Mouse (Mus musculus) macrophage (primary cell): ENCODE data around the gene Dync1li1. TPM values are rescaled to one million over a fixed set of nuclear protein-coding genes. Genes with fewer than 3 reads are reported as not detected.
A peak's percentile ranks its signal among the peaks of the same experiment; 100 is the strongest.
"Not testable (repeated sequence)": the region's sequence is repeated elsewhere in the genome, so short reads cannot be mapped to it uniquely, and the experiment has no call there.

Experiments
- H3K27ac ChIP-seq: fragments of 350-480 bp; formaldehyde crosslinking; 2 replicates; pipeline ENCODE4 v1.9.0; 2021
- H3K36me3 ChIP-seq: fragments of 350-480 bp; formaldehyde crosslinking; 2 replicates; pipeline ENCODE4 v1.9.0; 2021; ENCODE audit errors: inconsistent target
- H3K4me3 ChIP-seq: fragments of 350-480 bp; formaldehyde crosslinking; 2 replicates; pipeline ENCODE4 v1.9.0; 2021; ENCODE audit errors: inconsistent target
- H3K79me2 ChIP-seq: fragments of 350-480 bp; formaldehyde crosslinking; 2 replicates; pipeline ENCODE4 v1.9.0; 2021; ENCODE audit errors: inconsistent target
- WGBS: methylation state at CpG from one replicate; pipeline ENCODE4 v1.1.7; 2026; ENCODE audit warnings: inconsistent platforms; ENCODE audit not compliant: missing documents; 5-methylcytosine and 5-hydroxymethylcytosine counted together
- polyA plus RNA-seq: library from polyadenylated mRNA; stranded (reverse); fragments of 250-400 nt; gene quantifications from 3 replicates; pipeline ENCODE4 v1.2.4, GENCODE M21; 2018; ENCODE audit warnings: inconsistent platforms

The Dync1li1 gene
- polyA plus RNA-seq, 1 experiment from 2014 or later, result 39.8 TPM

DNA sequence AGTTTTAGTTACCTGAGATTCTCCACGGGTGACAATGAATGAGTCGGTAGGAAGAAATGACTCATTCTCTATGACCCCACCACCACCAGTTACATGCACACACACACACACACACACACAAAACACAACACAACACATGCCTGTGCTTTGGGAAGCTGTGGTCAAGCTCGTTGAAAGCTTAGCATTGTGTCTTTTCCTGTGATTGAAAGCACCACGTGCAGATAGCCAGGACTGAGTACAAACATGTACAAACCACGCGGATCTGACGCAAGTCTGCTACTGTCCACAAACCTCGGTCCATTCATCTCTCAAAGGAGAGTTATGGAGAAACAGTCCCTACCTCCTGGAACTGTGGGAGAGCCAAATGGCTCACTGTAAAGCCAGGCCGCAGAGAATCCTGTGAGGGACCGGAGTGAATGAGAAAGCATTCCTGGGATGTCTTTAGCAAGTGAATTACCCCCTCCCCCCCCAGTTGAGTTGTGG, 1.6 kb downstream of the Dync1li1 start:
- H3K79me2 ChIP-seq, result peaks cover 57% of the 10 kb centered on the region
- H3K27ac ChIP-seq, result peak overlapping the region; percentile 46

DNA sequence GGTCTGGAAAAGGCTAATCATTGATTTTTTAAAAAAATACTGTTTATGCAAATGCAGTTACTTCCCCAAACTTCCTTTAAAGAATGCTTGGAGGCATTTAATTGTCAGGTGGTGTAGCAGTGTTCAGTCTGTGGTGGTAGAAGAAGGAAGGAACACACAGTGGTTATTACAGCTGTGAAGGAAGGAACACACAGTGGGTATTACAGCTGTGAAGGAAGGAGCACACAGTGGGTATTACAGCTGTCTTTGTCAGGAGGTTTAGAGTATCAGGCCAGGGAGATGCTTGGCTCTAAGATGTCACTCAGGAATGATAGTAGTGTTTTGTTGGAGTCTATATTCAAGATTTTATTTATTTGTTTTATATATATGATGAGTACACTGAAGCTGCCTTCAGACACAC, 2.5 kb downstream of the Dync1li1 start:
- no peak overlapping the region for H3K4me3 ChIP-seq
- H3K36me3 ChIP-seq, result no peaks in the 10 kb centered on the region; the same call in 1 of the 2 replicates
- peaks cover 66% of the 10 kb centered on the region for H3K79me2 ChIP-seq
- peak overlapping the region; percentile 46 for H3K27ac ChIP-seq

More for the DNA sequence above, 1.6 kb downstream of the Dync1li1 start:
- 16% methylated on average over 9 of the region's 10 CpGs for WGBS
- Histone ChIP-seq H3K36me3 (no peaks in the 10 kb centered on the region; the same call in 1 of the 2 replicates), H3K4me3 (peak overlapping the region; percentile 54; the same call in 1 of the 2 replicates)

DNA sequence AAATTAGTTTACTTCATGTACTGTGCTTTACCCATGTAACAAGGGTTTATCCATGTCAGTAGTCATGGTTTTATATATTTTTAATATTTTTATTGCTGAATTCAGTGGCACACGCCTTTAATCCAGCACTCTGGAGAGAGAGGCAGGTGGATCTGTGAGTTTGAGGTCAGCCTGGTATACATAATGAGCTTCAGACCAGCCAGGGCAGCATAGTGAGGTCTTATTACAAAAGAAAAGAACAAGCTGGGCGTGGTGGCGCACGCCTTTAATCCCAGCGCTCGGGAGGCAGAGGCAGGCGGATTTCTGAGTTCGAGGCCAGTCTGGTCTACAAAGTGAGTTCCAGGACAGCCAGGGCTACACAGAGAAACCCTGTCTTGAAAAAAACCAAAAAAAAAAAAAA, 7.1 kb downstream of the Dync1li1 start:
- not testable (repeated sequence) for H3K27ac ChIP-seq

DNA sequence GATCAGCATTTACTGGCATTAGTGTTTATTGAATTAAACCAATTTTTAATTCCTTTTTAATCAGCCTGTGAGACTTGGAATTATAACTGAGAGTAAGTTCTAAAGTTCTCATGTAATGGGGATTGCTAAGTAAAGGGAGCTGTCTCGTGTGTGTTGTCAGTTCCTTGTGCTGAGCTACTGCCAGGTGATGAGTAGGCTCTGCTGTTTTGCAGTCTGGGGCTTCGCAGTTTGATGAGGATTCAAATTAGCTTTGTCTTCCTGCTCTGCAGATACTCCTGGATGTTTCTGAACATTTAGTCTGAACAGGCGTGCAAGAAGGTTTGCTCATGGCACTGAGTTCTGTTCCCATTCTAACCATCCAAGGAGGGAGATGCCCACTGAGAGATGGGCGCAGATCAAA, 8.5 kb downstream of the Dync1li1 start:
- no peak overlapping the region for H3K4me3 ChIP-seq
- 97% methylated on average over 4 of the region's 4 CpGs for WGBS
- no peak overlapping the region for H3K27ac ChIP-seq
- peaks cover 100% of the 10 kb centered on the region for H3K79me2 ChIP-seq
- peaks cover 7% of the 10 kb centered on the region; the same call in 1 of the 2 replicates for H3K36me3 ChIP-seq

More for the DNA sequence above, 7.1 kb downstream of the Dync1li1 start:
- H3K4me3 ChIP-seq, H3K36me3 ChIP-seq: not testable (repeated sequence)
- peaks cover 100% of the 10 kb centered on the region for H3K79me2 ChIP-seq
- WGBS, result 83% methylated on average over 4 of the region's 8 CpGs

DNA sequence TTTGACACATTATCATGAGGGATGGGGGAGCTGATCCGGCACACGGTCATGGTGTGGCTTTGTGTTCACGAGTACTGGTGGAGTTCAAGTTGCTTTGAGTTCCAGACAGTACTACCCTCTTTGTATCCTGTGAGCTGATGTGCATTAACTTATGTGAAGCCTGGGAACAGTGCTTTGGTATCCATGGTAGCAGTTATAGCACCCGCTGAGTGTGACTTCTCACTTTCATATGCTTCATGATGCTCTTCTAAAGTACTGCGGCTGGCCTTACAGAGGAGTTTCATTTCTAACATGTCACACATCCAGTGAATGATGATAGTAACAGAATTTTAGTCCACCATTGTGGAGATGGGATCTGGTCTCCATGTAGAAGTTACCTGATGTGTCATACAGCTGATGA, 9.3 kb downstream of the Dync1li1 start:
- Histone ChIP-seq H3K36me3 (peaks cover 7% of the 10 kb centered on the region; the same call in 1 of the 2 replicates), H3K79me2 (peaks cover 100% of the 10 kb centered on the region), H3K4me3 (no peak overlapping the region), H3K27ac (no peak overlapping the region)
- WGBS, result 92% methylated on average over 5 of the region's 5 CpGs

DNA sequence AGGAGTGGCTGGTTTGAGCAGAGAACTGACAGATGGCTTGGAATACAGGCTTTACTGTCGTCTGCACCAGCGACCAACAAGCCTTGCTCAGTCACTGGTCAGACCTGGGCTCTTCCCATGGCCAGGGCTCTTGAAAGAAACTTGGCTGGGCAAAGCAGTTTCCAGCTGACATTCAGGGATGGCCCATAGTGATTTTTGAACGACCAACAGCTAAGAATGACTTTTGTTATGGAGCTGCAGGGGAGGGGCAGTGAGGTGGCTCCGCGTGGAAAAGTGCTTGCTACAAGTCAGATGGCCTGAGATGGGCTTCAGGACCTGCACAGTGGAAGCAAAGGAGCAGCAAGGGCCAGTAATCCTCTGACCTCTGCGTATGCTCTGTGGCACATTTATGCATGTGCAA, 10.7 kb downstream of the Dync1li1 start:
- Histone ChIP-seq H3K4me3 (no peak overlapping the region), H3K27ac (no peak overlapping the region), H3K36me3 (peaks cover 7% of the 10 kb centered on the region; the same call in 1 of the 2 replicates), H3K79me2 (peaks cover 100% of the 10 kb centered on the region)
- whole genome bisulfite sequencing, result 90% methylated on average over 6 of the region's 6 CpGs

DNA sequence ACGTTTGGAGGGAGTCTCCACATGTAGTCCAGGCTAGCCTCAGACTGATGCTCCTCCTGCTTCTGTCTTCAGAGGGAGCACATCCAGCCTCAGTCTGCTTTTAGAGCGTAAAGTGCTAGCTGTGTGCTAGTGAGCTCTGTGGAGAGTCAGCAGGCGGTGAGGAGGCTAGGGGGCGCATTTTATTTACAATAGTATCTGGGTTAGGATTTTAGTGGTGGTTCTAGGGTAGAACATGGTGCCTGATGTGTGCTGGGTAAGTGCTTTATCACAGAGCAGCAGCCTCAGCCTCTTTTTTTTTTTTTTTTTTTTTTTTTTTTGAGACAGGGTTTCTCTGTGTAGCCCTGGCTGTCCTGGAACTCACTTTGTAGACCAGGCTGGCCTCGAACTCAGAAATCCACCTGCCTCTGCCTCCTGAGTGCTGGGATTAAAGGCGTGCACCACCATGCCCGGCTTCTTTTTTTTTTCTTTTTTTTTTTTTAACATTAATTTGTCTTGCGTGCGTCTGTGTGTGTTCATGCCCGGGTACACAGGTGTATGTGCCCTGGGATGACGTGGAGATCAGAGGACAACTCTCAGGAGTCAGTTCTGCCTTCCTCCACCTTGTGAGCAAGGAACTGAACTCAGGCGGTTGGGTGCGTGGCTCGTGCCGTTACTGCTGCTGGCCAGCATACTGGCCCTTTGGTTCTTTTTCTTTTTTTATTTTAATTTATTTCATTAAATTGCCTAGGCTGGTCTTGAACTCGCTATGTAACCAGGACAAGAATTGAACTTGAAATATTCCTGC, 11.5 kb downstream of the Dync1li1 start:
- Histone ChIP-seq H3K36me3 (0 out of 2 replicates have a peak, but pooled peaks cover 7% of the 10 kb centered on the region), H3K4me3 (no peak overlapping the region), H3K27ac (no peak overlapping the region), H3K79me2 (peaks cover 100% of the 10 kb centered on the region)
- WGBS, result 95% methylated on average over 10 of the region's 16 CpGs

DNA sequence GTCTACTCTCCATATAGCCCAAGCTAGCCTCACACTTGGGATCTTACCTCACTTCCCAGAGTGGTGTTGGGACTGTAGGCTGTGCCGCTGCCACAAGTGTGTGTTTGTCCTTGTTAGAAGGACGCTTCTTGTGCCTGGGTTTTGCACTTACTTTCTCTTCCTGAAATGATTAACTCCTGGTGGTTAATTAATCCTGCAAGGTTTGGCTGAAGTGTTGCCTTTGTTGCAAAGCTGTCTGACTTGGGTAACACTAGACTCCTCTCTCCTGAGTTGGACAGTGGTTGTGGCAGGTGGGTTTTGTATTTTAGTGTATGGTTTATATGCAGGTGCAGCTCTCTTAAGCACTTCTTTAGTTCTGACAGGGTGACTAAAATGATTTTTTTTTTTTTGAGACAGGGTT, 12.4 kb downstream of the Dync1li1 start:
- no peak overlapping the region for H3K27ac ChIP-seq
- WGBS, result 76% methylated on average over 2 of the region's 2 CpGs
- H3K79me2 ChIP-seq, result peaks cover 100% of the 10 kb centered on the region
- 0 out of 2 replicates have a peak, but pooled peaks cover 9% of the 10 kb centered on the region for H3K36me3 ChIP-seq
- H3K4me3 ChIP-seq, result no peak overlapping the region

DNA sequence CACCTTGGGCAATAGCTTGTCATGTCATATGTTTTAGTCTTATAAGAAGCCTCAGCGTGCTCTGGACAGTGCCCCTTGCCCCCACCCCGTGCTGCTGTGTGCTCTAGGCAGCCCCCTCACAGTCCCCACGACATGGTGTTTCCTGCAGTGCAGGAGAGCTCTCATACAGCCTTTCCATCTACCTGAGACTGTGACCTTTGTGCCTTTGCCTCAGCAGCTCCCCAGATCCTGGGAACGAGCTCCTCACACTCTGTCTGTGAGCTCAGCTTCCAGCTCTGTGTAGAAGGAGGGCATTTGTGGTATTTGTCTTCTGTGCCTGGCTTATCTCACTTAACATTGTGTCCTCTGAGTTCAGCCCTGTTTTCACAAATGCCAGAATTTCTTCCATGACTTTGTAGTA, 13.3 kb downstream of the Dync1li1 start:
- 97% methylated on average over 4 of the region's 4 CpGs for WGBS
- no peak overlapping the region for H3K4me3 ChIP-seq
- H3K36me3 ChIP-seq, result 0 out of 2 replicates have a peak, but pooled peaks cover 15% of the 10 kb centered on the region
- H3K79me2 ChIP-seq, result peaks cover 100% of the 10 kb centered on the region
- no peak overlapping the region for H3K27ac ChIP-seq

DNA sequence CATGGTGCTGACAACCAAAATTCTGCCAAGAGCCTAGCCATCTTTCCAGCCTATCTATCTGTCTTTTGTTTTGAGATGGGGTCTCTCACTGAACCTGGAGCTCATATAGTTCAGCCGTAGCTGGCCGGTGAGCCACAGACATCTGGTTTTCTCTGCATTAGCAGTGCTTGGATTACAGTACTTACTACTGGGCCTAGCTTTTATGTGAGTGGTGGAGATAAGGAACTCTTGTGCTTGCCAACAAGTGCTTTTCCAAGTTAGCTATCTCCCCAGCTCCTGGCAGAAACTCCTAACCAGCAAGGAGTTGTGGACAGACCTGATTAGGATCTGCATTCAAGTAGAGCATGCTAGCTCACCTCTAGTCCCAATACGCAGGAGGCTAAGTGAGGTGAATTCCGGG, 19.2 kb downstream of the Dync1li1 start:
- WGBS, result 99% methylated on average over 4 of the region's 4 CpGs
- peaks cover 42% of the 10 kb centered on the region for H3K36me3 ChIP-seq
- no peak overlapping the region for H3K4me3 ChIP-seq
- H3K79me2 ChIP-seq, result peaks cover 41% of the 10 kb centered on the region
- H3K27ac ChIP-seq, result no peak overlapping the region

DNA sequence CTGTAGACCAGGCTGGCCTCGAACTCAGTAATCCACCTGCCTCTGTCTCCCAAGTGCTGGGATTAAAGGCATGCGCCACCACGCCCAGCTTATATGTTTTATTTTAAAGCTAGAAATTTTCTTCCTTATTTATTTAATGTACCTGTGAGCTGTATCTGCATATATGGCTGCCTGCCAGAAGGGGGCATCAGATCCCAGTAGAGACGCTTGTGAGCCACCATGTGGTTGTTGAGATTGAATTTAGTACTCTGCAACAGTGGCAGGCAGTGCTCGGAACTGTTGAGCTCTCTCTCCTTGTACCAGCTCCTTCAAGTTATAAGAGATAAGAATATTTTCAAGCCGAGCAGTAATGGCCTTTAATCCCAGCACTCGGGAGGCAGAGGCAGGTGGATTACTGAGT, 21.8 kb downstream of the Dync1li1 start:
- Histone ChIP-seq H3K36me3 (peaks cover 68% of the 10 kb centered on the region), H3K79me2 (peaks cover 16% of the 10 kb centered on the region; the same call in 1 of the 2 replicates), H3K27ac (no peak overlapping the region), H3K4me3 (no peak overlapping the region)
- WGBS, result 82% methylated on average over 7 of the region's 7 CpGs

DNA sequence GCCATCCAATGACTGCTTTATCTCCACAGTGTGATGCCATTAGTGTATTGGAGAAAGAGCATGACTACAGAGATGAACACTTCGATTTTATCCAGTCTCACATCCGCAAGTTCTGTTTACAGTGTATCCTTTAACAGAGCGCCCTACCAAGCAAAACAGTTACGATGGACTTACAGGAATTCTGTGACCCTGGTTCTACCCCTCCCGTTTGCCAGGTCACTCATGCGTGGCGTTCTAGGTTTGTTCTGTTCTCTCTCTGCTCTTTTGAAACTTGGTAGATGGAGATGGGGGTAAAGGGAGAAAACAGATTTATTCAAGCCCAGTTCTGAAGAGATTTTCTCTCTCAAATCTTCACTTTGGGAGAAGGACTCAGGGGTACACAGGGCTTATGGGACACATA, 24.9 kb downstream of the Dync1li1 start:
- Histone ChIP-seq H3K36me3 (peaks cover 81% of the 10 kb centered on the region), H3K79me2 (no peaks in the 10 kb centered on the region), H3K4me3 (no peak overlapping the region), H3K27ac (no peak overlapping the region)
- WGBS, result 94% methylated on average over 7 of the region's 7 CpGs

DNA sequence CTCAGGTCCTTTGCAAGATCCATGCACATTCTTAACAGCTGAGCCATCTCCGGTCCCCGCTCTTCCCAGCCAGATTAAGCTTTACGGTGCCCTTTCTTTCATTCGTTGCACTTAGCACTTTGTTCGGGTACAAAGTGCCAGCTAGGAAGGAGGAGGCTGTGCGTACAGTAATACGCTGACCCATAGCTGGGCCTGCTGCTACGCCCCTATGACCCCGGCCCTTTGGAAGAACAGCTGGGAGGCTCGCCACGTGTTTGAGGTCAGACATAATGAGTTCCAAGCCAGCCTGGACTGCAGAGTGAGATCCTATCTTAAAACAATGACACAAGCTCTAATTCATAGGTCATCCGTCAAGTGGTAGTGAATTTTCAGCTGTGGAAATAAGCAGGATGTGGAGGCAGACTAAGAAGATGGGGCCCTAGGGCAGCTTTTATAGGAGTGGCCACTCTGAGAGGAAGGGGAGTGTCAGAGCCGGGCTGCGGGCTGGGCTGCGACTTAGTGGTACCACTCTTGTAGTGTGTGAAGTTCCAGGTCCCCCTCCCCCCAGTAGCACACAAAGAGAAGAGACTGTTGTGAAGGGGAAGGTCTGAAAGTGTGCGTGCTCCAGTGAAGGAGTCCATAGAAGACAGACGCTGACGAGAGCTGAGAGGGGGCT, 28.2 kb downstream of the Dync1li1 start:
- 91% methylated on average over 18 of the region's 18 CpGs for WGBS
- no peak overlapping the region for H3K4me3 ChIP-seq
- peaks cover 90% of the 10 kb centered on the region for H3K36me3 ChIP-seq
- H3K27ac ChIP-seq, result no peak overlapping the region
- H3K79me2 ChIP-seq, result no peaks in the 10 kb centered on the region

DNA sequence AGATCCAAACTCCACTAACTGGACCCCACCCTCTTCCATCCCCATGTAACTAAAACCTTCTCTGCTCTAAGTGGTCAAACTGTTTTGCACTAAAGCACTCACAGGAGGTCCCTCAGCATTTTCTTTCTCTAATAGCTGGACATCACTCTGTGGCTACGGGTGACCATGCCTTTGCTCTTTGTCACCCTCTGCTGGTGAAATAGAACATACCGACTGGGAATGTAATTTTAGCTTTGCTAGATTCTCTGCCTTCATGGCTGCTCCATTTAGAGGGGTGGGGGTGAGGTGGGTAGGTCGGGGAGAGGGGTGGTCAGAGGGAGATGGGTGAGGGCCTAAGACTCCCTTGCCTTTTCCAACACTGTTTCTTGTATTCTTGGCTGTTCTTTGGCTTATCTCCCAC, 38.7 kb downstream of the Dync1li1 start:
- Histone ChIP-seq H3K36me3 (peaks cover 10% of the 10 kb centered on the region; the same call in 1 of the 2 replicates), H3K79me2 (peaks cover 9% of the 10 kb centered on the region), H3K27ac (no peak overlapping the region), H3K4me3 (no peak overlapping the region)
- 4% methylated on average over 3 of the region's 3 CpGs for whole genome bisulfite sequencing

DNA sequence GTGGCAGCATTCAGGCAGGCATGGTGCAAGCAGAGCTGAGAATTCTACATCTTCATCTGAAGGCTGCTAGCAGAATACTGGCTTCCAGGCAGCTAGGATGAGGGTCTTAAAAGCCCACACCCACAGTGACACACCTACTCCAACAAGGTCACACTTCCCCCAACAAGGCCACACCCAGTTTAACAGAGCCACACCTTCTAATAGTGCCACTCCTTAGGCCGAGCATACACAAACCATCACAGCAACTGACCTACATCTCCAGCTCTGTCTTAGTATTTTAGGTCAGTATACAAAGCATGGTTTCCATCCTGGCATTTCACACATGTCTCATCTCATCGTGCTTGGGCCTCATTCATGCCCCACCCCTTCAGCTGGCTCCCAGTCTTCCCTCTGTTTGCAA, 39.8 kb downstream of the Dync1li1 start:
- not testable (repeated sequence) for H3K27ac ChIP-seq, H3K36me3 ChIP-seq, H3K4me3 ChIP-seq
- H3K79me2 ChIP-seq, result peaks cover 21% of the 10 kb centered on the region
- WGBS, result 82% methylated on average over 2 of the region's 2 CpGs
